Mouse (Mus musculus): Measurements from ENCODE around the gene Gm36079. TPM values are rescaled to one million over a fixed set of nuclear protein-coding genes. Genes with fewer than 3 reads are reported as not detected.
"Not testable (repeated sequence)": the region's sequence is repeated elsewhere in the genome, so short reads cannot be mapped to it uniquely, and the experiment has no call there.

The Gm36079 gene
- polyA plus RNA-seq, 1 experiment, result not detected

GRCm38 (mm10) chr13:120036577-120037115 lies 9.8 kb upstream of the Gm36079 start:
- not testable (repeated sequence) for H3K27ac ChIP-seq (ENCODE audit: insufficient read depth, low read depth, low read length); H3K36me3 ChIP-seq (ENCODE audit: control insufficient read depth, insufficient read depth, low read length); DNase-seq; H3K4me3 ChIP-seq (ENCODE audit: insufficient read depth, low read depth, low read length); H3K4me1 ChIP-seq (ENCODE audit: control insufficient read depth, insufficient read depth, low read length); H3K27me3 ChIP-seq (replicated peaks; ENCODE audit: control insufficient read depth, insufficient read depth, low read length)
- WGBS, result 3% methylated on average over 23 of the region's 25 CpGs

GRCm38 (mm10) chr13:120035151-120035550 lies 8.3 kb upstream of the Gm36079 start:
- H3K4me3 ChIP-seq (ENCODE audit: insufficient read depth, low read depth, low read length); H3K27ac ChIP-seq (ENCODE audit: insufficient read depth, low read depth, low read length); H3K27me3 ChIP-seq (replicated peaks; ENCODE audit: control insufficient read depth, insufficient read depth, low read length); H3K4me1 ChIP-seq (ENCODE audit: control insufficient read depth, insufficient read depth, low read length); DNase-seq; H3K36me3 ChIP-seq (ENCODE audit: control insufficient read depth, insufficient read depth, low read length): not testable (repeated sequence)
- WGBS, result 3% methylated on average over 11 of the region's 18 CpGs

DNA sequence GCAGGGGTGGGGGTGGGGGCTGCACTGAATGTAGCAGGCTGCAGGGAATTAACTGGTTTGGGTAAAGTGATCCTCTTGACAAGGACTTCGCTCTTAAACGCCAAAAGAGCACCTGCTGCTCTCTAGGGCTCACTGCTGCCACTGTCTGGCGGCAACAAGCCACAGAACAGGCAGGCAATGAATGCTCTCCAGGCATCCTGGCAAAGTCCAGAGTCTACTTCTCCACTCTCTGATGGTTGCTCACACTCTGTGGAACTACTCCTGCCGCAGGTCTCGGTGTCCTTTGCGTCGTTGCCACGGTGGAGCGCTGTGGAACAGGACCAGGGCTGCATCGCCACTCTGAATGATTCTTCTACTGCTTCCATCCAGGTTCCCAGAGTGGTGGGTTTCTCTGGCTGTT lies 7.8 kb upstream of the Gm36079 start:
- not testable (repeated sequence) for H3K27ac ChIP-seq (ENCODE audit: insufficient read depth, low read depth, low read length); H3K4me3 ChIP-seq (ENCODE audit: insufficient read depth, low read depth, low read length); H3K4me1 ChIP-seq (ENCODE audit: control insufficient read depth, insufficient read depth, low read length); H3K27me3 ChIP-seq (replicated peaks; ENCODE audit: control insufficient read depth, insufficient read depth, low read length); H3K36me3 ChIP-seq (ENCODE audit: control insufficient read depth, insufficient read depth, low read length); DNase-seq
- WGBS, result 3% methylated on average over 3 of the region's 10 CpGs

DNA sequence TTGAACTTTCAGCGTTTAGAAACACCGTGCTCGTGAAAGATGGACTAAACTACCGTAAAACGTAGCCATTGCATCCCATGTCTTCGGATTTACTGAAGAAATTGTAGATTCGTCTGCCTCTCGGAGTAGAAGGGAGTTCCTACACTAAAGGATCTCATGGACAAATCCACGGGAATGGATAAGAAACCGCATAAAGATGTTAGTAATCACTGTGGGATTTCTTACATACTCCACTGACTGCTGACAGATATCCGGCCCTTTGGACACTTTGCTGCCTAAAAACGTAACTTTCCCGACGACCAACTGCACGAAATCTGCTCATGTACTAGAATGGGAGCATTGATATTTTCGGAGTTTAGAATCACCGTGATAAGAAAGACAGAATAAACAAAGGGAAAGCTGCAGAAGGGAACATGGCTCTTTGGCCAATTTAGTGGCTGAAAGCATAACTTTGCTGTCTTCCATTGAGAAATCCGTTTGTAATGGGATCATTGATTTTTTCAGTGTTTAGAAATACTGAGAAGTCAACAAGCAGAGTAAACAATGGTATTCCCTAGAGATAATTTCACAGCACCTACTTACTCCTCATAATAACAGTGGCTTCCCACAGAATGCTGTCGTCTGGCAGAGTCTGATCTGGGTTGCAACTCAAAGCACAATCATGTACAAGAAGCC lies 6.8 kb upstream of the Gm36079 start:
- peak; percentile 60 for DNase-seq
- not testable (repeated sequence) for H3K4me1 ChIP-seq (ENCODE audit: control insufficient read depth, insufficient read depth, low read length)
- 3% methylated on average over 19 of the region's 19 CpGs for WGBS

GRCm38 (mm10) chr13:120031676-120032075 lies 4.9 kb upstream of the Gm36079 start:
- H3K4me3 ChIP-seq (ENCODE audit: insufficient read depth, low read depth, low read length); H3K27me3 ChIP-seq (replicated peaks; ENCODE audit: control insufficient read depth, insufficient read depth, low read length); H3K4me1 ChIP-seq (ENCODE audit: control insufficient read depth, insufficient read depth, low read length); H3K36me3 ChIP-seq (ENCODE audit: control insufficient read depth, insufficient read depth, low read length); H3K27ac ChIP-seq (ENCODE audit: insufficient read depth, low read depth, low read length): not testable (repeated sequence)
- WGBS, result 2% methylated on average over 16 of the region's 16 CpGs
- peak; percentile 49 for DNase-seq

More for the DNA sequence above, 6.8 kb upstream of the Gm36079 start:
- H3K36me3 ChIP-seq (ENCODE audit: control insufficient read depth, insufficient read depth, low read length); H3K4me3 ChIP-seq (ENCODE audit: insufficient read depth, low read depth, low read length); H3K27me3 ChIP-seq (replicated peaks; ENCODE audit: control insufficient read depth, insufficient read depth, low read length); H3K27ac ChIP-seq (ENCODE audit: insufficient read depth, low read depth, low read length): not testable (repeated sequence)

GRCm38 (mm10) chr13:120027368-120027767 lies 557 bp upstream of the Gm36079 start:
- not testable (repeated sequence) for H3K36me3 ChIP-seq (ENCODE audit: control insufficient read depth, insufficient read depth, low read length); H3K4me3 ChIP-seq (ENCODE audit: insufficient read depth, low read depth, low read length); H3K27ac ChIP-seq (ENCODE audit: insufficient read depth, low read depth, low read length); H3K4me1 ChIP-seq (ENCODE audit: control insufficient read depth, insufficient read depth, low read length); H3K27me3 ChIP-seq (replicated peaks; ENCODE audit: control insufficient read depth, insufficient read depth, low read length)
- peak; percentile 34 for DNase-seq
- 5% methylated on average over 11 of the region's 11 CpGs for WGBS

DNA sequence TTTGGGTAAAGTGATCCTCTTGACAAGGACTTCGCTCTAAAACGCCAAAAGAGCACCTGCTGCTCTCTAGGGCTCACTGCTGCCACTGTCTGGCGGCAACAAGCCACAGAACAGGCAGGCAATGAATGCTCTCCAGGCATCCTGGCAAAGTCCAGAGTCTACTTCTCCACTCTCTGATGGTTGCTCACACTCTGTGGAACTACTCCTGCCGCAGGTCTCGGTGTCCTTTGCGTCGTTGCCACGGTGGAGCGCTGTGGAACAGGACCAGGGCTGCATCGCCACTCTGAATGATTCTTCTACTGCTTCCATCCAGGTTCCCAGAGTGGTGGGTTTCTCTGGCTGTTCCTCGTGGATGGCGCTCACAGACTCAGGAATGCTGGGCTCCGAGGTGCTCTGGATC lies 438 bp downstream of the Gm36079 start:
- H3K4me1 ChIP-seq (ENCODE audit: control insufficient read depth, insufficient read depth, low read length); H3K27me3 ChIP-seq (replicated peaks; ENCODE audit: control insufficient read depth, insufficient read depth, low read length); H3K4me3 ChIP-seq (ENCODE audit: insufficient read depth, low read depth, low read length); H3K36me3 ChIP-seq (ENCODE audit: control insufficient read depth, insufficient read depth, low read length); H3K27ac ChIP-seq (ENCODE audit: insufficient read depth, low read depth, low read length): not testable (repeated sequence)
- peak; percentile 38 for DNase-seq
- 2% methylated on average over 3 of the region's 13 CpGs for WGBS

DNA sequence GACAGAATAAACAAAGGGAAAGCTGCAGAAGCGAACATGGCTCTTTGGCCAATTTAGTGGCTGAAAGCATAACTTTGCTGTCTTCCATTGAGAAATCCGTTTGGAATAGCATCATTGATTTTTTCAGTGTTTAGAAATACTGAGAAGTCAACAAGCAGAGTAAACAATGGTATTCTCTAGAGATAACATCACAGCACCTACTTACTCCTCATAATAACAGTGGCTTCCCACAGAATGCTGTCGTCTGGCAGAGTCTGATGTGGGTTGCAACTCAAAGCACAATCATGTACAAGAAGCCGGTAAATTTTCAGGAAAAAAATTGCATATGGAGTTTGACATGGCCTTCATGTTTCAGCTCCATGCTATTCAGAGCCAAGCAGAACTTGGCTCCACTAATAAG lies 1.2 kb downstream of the Gm36079 start:
- H3K27me3 ChIP-seq (replicated peaks; ENCODE audit: control insufficient read depth, insufficient read depth, low read length); H3K36me3 ChIP-seq (ENCODE audit: control insufficient read depth, insufficient read depth, low read length); H3K27ac ChIP-seq (ENCODE audit: insufficient read depth, low read depth, low read length); H3K4me3 ChIP-seq (ENCODE audit: insufficient read depth, low read depth, low read length); H3K4me1 ChIP-seq (ENCODE audit: control insufficient read depth, insufficient read depth, low read length): not testable (repeated sequence)
- DNase-seq, result peak; percentile 38
- WGBS, result 8% methylated on average over 4 of the region's 4 CpGs

DNA sequence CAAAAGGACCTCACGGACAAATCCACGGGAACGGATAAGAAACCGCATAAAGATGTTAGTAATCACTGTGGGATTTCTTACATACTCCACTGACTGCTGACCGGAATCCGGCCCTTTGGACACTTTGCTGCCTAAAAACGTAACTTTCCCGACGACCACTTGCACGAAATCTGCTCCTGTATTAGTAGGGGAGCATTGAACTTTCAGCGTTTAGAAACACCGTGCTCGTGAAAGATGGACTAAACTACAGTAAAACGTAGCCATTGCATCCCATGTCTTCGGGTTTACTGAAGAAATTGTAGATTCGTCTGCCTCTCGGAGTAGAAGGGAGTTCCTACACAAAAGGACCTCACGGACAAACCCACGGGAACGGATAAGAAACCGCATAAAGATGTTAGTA lies 1.8 kb downstream of the Gm36079 start:
- 3% methylated on average over 21 of the region's 21 CpGs for WGBS
- H3K36me3 ChIP-seq (ENCODE audit: control insufficient read depth, insufficient read depth, low read length); DNase-seq; H3K27ac ChIP-seq (ENCODE audit: insufficient read depth, low read depth, low read length); H3K27me3 ChIP-seq (replicated peaks; ENCODE audit: control insufficient read depth, insufficient read depth, low read length); H3K4me1 ChIP-seq (ENCODE audit: control insufficient read depth, insufficient read depth, low read length); H3K4me3 ChIP-seq (ENCODE audit: insufficient read depth, low read depth, low read length): not testable (repeated sequence)

GRCm38 (mm10) chr13:120024581-120024980 lies 2.2 kb downstream of the Gm36079 start:
- H3K4me1 ChIP-seq (ENCODE audit: control insufficient read depth, insufficient read depth, low read length); H3K4me3 ChIP-seq (ENCODE audit: insufficient read depth, low read depth, low read length); H3K27ac ChIP-seq (ENCODE audit: insufficient read depth, low read depth, low read length); H3K27me3 ChIP-seq (replicated peaks; ENCODE audit: control insufficient read depth, insufficient read depth, low read length); DNase-seq; H3K36me3 ChIP-seq (ENCODE audit: control insufficient read depth, insufficient read depth, low read length): not testable (repeated sequence)
- 12% methylated on average over 9 of the region's 9 CpGs for WGBS

GRCm38 (mm10) chr13:120021477-120021876 lies 5.3 kb downstream of the Gm36079 start:
- not testable (repeated sequence) for DNase-seq; H3K27me3 ChIP-seq (replicated peaks; ENCODE audit: control insufficient read depth, insufficient read depth, low read length); H3K36me3 ChIP-seq (ENCODE audit: control insufficient read depth, insufficient read depth, low read length); H3K4me1 ChIP-seq (ENCODE audit: control insufficient read depth, insufficient read depth, low read length); H3K27ac ChIP-seq (ENCODE audit: insufficient read depth, low read depth, low read length); H3K4me3 ChIP-seq (ENCODE audit: insufficient read depth, low read depth, low read length)
- no CpG with 5 or more reads among the region's 1 CpGs for WGBS

Measured in kidney, adult 2 months (tissue).